Mouse (Mus musculus): ENCODE results near the gene Upk1a.

Upk1a gene

DNA sequence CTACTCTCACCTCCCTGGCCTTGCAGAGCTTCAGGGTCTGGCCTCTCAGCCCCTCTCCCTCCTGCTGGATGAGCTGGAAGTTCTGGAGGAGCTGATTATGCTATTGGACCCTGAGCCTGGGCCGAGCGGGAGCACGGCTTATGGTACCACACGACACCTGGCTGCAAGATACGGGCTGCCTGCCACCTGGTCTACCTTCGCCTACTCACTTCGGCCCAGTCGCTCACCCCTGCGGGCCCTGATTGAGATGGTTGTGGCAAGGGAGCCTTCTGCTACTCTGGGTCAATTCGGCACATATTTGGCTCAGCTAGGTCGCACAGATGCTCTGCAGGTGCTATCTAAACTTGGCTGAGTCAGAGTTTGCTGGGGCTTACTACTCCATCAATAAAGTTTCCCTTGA, 45.1 kb downstream of the Upk1a start:
- DNase-seq: no peak

DNA sequence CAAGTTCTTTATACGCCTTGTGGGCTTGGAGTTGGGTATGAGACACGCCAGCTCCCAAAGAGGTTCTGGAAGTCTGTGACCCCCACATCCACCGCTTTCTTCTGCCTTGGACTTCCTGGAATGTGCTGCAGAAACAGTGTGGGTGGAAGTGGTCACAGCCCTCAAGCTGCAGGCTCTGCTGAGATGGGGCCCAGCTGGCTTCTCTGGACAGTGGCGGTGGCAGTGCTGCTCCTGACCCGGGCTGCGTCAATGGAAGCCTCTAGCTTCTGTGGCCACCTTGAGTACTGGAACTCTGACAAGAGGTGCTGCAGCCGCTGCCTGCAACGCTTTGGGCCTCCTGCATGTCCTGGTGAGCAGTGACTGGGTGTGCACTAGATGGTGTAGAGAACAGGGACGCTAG, 46.6 kb downstream of the Upk1a start:
- no peak for DNase-seq

DNA sequence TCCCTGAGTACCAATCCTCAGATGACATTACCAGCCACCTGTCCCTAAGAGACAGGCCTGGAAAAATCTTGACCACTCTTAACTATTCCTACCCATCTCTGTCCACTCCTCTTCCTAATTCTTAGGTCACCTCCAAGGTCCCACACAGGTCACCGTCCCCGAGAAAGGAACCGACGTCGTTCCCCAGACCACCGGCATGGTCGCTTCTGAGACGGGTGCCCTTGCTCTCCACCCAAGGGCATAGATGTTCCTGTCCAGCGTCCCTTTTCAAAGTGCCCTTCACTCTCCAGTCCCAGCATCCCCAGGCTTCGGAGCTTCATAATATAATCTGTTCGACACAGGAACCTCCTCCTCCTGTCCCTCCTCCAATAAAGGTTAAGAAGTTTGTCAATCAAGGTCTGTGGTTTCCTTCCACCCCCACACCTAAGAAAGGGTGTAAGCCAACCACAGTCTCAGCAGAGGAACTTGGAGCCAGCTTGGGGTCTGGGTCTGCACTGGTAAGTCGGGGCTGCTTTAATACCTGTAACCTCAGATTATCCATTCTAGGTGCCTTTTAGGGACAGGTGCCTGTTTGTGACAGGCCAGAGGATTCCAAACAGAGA, 47.6 kb downstream of the Upk1a start, which contains the start of gene Igflr1:
Igflr1 (plus strand) TSS at position 458 of the 602 bp plus-strand sequence.
- DNase-seq: no peak

DNA sequence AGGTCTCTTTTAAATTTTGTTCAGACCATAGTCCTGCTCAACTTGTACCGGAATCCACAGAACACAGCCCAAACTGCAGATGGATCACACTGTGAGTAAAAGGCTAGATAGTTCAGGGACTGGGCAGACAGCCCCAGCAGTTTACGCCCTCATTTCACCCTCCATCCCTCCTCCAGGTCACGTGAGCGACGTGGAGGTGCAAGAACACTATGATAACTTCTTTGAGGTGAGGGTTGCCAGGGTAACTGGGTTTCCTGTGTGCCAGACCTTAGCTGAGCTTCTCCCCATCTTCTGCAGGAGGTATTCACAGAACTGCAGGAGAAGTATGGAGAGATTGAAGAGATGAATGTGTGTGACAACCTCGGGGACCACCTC, 48.8 kb downstream of the Upk1a start:
- no peak for DNase-seq

DNA sequence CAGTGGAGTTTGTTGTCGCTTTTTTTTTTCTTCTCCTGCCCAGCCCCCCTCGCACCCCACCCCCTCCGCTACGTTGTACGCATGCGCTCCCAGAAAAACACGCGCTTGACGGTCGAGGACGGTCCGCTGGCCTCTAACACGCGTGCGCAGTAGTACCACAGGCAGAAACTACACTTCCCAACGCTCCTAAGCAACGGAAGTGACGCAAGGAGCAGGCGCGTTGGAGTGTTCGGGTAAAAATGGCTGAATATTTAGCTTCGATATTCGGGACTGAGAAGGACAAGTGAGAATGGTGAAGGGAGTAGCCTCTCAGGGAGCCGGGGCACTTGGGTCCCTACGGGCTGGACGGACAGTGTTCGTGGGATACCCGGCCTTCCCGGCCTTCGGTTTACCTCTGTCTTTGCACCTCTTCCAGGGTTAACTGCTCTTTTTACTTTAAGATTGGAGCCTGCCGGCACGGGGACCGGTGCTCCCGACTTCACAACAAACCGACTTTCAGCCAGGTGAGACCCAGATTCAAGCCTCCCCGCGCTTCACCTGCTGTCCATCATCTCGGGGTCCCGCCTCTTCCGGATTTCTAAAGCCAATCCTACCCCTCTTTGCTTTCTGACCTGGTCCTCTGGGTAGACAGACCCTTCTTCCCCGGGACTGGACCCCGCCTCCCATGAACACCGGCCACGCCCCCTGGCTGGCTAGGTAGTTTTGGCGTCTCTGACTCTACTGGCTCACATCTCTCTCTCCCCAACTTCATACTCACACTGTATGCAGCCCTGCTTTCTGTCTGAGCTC, 49.3 kb downstream of the Upk1a start, which contains the start of the genes U2af1l4, Gm49396 and Psenen:
U2af1l4 (plus strand) TSS at position 185 of the 789 bp plus-strand sequence.
Gm49396 (plus strand) TSS at position 228 of the 789 bp plus-strand sequence.
Psenen (minus strand) TSS at position 511 of the 789 bp plus-strand sequence.
- peak; percentile 99 for DNase-seq

DNA sequence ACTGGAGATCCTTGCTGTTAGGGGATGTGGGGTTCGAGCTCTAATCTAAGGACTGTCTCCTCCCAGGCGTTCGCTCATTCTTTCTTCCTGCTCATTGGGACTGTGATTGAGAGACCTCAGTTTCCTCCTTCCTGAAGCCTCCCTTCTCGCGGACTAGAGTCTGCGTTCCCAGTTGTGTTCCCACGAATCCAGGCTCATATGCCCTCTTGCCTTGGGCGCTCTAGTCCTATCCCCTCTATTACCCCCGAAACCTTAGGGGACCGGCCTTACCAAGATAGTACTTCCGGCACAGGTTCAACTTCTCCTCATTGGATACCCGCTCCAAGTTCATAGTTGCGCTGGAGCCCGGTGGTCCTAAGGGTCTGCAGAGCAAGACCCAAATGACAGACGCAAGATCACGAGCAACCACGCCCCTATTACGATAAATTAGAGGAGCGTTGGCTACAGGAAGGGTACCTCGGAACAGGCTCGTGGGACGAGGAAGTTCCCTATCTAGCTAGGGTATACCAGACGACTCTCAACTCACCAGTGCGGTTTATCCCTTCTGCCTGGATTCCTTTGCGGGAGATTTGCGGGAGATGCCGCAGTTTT, 50.0 kb downstream of the Upk1a start:
- no peak for DNase-seq

DNA sequence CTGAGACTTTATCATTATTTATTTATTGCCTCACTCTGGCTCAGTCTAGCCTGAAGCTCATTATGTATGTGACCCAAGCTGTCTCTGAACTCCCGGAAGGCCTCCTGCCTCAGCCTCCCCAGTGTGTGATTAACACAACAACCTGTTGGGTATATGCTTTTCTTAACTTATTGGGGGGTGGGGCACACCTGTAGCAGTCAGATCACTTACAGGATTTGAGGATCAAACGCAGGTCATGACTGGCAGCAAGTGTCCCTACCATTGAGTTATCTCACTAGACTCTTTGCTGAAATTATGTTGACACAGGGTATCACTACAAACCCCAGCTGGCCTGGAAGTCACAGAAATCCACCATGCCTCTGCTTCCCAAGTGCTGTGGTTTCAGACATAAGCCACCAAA, 52.4 kb downstream of the Upk1a start:
- DNase-seq: no peak

DNA sequence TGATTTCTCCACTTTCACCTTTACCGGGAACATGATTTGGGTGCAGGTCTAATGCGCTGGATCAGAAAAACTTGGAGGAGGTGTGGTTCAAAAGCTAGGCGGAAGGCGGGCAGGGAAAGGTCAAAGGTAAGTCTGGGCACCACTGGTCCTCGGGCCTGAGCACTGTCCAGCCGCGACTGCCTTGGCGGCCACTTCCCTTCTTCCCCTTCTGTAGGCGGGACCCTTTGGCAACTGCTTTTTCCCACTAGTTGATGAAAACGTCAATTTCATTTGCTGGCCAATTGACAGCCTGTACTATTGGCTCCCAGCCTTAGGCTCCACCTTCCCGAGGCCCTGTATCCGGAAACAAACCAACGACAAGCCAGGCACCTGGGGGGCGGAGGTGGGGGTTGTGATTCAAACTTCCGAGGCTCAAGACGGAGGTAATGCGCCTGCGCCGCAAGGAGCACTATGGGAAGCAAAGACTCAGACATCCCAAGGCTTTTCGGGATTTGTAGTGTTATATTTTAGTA, 53.1 kb downstream of the Upk1a start, which contains the start of gene Lin37:
Lin37 (minus strand) TSS at position 396 of the 512 bp plus-strand sequence.
- DNase-seq: peak; percentile 99

DNA sequence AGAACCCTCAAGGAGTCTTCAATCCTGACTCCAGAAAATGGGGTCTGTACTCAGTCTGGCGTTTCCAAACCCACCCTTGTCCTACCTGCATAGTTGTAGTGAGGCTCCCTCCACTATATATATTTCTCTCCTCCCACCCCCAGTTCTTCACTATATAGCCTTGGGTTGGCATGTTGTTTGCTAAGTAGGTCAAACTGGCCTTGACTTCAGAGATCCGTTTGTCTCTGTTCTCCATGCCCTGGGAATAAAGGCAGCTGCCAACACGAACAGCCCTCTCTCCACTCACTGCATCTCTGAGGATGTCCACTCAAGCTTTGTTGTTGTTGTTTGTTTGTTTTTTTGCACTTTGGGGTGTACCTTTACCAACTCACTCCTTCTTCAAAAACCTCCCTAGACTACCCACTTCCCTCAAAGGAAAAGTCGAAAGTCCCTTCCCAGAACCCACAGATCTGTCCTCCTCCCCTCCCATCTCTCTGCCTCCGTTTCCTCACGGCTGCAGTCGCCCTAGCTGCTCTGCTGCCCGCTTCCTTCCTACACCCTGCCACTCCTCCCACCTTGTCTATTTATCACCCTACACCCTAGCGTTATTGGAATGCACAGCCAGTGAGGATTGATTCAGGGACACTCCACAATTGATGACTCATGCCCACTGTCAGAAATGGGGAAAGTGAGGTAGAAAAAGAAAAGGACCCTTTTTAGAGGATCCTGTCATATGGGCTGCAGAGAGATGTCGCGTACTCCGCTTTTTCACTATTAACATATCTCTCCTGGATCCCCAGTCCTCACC, 53.8 kb downstream of the Upk1a start:
- DNase-seq: no peak

DNA sequence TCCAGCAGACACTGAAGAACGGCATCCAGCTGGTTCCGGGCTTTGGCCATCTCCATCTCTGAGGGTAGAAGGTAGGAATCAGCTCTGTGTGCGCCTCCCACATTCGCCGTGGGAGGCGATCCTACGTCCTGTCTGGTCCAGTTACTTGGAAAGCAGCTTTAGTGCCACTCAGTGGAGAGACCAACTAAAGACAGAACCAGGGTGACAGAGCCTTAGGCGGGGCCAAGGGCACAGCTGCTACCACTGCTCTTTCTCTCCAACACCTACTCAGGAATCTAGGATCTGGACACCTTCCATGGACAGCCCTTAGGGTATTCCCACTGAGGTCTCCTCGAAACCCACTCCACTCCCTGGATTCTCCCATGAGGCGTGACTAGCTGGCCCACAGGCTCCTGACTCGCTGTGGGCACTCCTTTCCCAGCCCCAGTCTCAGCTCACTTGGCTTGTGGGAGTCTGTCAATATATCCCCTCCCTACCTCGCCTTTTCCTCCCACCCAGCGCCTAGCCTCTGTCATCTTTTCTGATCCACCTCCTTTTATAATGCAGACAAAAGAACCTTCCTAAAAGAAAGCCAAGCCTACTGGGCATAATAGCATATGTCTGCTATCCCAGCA, 54.6 kb downstream of the Upk1a start:
- no peak for DNase-seq

DNA sequence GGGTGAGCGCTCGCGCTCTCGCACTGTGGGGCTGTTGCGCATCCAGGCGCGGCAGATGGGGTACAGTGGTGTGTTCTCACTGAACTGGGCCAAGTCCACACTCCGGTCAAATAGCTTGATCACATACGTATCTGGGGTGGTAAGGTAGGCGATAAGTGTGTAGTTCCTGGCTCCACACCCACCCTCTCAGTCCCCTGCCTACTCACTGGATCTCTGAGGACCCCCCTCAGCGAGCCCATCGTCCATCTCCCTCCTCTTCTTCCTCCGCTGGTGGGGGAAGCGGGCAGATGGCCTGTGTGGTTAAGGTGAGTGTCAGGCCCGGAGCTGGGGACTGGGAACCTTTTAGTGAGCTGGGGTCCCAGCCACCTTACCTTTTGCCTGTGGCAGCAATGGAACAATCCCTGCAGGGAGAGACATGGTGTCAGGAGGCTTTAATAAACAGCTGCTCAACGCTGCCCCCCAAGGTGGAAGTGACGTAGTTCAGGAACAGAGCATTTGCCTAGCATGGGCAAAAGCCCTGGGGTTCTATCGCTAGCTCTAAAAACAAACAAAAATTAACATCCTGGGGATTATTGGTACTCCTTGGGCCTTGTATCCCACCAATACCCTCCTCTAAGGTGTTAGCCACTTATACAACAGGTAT, 55.6 kb downstream of the Upk1a start:
- DNase-seq: peak; percentile 35

DNA sequence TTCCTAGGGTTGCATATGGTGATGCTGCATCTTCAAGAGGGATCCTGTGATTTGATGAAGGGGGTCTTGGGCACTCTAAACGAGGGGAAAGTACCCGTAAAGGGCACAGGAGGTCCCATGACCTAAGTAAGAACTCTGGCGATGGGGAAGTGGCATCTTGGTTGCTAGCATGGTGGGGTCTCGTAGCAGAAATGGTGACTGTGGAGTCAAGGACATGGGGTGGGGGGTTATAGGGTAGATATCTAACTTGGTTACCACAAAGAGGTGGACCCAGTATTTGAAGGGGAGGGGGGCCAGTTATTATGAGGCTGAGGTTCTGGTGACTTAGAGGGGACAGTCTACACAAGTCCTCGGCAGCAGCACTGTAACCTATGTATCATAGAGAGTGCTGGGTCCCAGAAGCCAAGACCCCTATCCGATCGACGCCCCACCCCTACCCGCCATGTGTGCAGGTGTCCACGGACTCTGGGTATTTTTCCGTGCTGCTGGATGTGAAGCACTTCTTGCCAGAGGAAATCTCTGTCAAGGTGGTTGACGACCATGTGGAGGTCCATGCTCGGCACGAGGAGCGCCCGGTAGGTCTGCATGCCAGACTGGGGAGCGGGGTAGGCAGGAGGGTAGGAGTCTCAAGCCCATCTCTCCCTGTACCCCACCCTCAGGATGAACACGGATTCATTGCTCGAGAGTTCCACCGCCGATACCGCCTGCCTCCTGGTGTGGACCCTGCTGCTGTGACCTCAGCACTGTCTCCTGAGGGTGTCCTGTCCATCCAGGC, 58.6 kb downstream of the Upk1a start:
- DNase-seq: no peak
